Mouse (Mus musculus): Measurements from ENCODE around the gene Mcl1.
"Not testable (repeated sequence)": the region's sequence is repeated elsewhere in the genome, so short reads cannot be mapped to it uniquely, and the experiment has no call there.

Gene Mcl1

DNA sequence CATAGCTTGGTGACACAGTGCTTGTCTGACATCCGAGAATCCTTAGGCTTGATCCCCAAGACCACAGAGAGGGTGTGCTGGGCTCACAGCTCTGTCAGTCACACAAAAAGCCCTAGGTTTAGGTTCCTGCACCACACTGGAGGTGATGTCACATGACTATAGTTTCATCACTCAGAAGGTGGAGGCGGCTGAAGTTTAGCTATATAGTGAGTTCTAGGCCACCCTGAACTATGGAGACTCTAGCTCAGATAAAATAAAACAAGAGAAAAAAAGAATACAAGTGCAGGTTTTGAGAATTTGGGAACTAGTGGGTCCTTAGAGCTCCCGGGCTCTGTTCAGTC is 7.6 kb upstream of the Mcl1 start:
- no peak for DNase-seq

DNA sequence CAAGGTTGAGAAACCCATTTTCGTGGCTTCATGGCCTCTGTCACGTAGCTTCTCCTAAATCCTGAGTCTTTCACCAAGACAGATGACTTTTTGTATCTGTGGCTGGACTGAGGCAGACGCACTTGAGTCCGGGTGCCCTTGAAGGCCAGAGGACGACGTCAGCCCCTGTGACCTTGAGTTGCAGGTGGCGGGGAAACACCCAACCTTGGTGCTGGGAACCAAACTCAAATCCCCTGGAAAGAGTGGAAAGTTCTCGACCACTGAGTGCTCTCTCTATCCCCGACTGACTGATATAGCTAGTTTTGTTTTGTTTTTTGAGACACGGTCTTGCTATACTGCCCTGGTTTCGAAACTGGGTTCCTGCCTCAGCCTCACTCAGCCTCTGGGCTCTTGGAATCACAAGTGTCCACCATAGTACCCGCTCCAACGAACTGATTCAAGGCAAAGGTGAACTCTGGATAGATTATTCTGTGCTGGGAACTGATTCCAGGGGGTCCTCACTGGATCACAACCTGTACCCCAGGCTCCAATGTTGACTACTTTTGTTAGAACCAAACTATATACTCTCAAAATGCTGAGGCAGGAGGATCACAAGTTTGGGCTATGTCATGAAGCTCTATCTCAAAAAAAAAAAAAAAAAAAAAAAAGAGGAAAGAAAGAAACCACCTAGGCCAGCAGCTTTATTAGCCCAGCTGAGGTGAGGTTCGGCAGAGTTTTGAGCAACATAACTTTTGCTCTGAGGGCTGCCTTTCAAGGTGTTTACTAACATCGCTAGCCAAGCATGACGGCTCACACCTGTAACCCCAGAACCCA is 7.0 kb upstream of the Mcl1 start:
- DNase-seq = no peak

DNA sequence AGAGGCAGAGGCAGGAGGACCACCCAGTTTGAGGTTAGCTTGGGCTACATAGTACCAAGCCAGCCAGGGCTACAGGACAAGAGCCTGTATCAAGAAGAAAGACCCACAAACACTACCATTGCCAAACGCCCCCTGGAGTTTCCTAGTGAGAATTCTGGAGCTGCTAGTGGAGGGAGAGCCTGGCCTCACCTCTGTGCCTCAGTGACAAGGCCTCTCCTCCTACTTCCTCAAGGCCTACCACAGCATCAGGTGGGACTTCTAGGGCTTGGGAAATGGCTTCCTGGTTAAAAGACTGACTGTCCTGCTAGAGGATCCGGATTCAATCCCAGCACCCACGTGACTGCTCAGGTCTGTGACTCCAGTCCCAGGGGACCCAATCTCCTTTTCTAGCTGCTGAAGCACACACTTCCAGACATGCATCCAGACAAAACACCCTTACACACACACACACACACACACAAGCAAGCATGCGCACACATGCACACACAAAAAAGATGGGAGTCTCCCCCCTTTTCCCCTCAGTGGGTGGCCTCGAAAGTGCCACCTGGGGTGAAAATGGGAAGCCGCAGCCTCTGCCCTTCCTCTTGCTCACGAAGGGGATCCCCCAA is 6.3 kb upstream of the Mcl1 start:
- peak; percentile 59 to 71 for DNase-seq

DNA sequence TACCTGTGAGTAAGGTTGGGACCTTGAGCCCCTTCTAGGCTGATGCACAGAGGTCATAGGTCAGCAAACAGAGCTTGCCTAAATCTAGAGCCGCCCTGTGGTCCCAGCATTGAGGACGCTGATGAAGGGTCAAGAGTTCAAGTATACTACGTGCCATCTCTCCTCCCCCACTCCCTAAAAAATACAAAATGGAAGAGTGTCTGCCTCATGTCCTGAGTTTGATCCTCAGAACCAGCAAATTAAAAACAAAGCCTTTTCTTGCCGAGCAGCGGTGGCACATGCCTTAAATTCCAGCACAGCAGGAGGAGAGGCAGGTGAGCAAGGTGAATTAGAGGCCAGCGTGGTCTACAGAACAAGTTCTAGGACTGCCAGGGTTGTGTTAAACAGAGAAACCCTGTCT is 5.7 kb upstream of the Mcl1 start:
- no peak for DNase-seq

- DNase-seq = no peak
These were observed 5.0 kb upstream of the Mcl1 start for GRCm38 (mm10) chr3:95653473-95654034.

- not testable (repeated sequence) for DNase-seq
These were observed 4.2 kb upstream of the Mcl1 start for GRCm38 (mm10) chr3:95654371-95654770.

DNA sequence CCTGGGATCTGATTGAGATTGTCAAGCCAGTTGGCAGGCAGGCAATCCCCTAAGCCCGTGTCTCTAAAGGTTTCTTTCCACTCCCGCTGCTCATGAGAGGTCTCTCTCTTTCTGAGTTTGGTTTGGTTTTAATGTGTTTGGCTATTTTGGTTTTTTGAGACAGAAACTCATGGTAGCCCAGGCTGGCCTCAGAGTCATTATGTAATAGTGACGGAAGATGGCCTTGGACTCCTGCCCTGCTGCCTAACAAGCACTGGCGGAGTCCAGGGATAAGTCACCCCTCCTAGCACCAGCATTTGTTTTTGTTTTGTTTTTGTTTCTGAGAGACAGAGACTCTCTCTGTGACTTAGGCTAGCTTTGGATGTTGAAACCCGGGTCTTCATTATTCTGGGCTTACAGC is 3.2 kb upstream of the Mcl1 start:
- no peak for DNase-seq

DNA sequence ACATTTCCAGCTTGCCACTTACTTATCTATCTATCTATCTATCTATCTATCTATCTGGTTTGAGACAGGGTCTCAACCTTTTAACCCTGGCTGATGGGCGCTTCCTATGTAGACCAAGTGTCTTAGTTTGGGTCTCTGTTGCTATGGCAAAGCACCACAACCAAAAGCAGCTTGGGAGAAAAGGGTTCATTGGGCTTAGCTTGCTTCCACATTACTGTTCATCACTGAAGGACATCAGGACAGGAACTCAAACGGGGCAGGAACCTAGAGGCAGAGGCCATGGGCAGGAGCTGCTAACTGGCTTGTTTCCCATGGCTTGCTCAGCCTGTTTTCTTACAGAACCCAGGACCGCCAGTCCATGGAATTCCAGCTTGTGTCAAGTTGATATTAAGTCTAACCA is 1.5 kb upstream of the Mcl1 start:
- DNase-seq = no peak

- no peak for DNase-seq
These were observed 877 bp upstream of the Mcl1 start for GRCm38 (mm10) chr3:95657711-95658110.

DNA sequence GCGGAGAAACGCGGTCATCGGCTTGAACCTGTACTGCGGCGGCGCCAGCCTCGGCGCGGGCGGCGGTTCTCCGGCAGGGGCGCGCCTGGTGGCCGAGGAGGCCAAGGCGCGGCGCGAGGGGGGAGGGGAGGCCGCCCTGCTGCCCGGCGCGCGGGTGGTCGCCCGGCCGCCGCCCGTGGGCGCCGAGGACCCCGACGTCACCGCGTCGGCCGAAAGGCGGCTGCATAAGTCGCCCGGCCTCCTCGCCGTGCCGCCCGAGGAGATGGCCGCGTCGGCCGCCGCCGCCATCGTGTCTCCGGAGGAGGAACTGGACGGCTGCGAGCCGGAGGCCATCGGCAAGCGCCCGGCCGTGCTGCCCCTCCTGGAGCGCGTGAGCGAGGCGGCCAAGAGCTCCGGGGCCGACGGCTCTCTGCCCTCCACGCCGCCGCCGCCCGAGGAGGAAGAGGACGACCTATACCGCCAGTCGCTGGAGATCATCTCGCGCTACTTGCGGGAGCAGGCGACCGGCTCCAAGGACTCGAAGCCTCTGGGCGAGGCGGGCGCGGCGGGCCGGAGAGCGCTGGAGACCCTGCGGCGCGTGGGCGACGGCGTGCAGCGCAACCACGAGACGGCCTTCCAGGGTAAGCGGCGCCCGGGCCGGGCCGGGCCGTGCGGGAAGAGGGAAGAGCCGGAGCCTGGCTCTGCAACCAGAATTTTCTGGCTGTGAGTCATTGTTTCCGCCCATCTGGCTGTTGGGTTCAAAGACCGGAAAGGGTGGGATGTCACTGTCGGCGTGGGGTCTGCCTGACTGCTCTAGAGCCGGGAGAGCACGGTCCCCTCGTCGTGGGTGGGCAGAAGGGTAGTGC is 502 bp downstream of the Mcl1 start:
- peak; percentile 64 to 70 for DNase-seq

- DNase-seq = no peak
These were observed 1.4 kb downstream of the Mcl1 start for GRCm38 (mm10) chr3:95659948-95660347.

DNA sequence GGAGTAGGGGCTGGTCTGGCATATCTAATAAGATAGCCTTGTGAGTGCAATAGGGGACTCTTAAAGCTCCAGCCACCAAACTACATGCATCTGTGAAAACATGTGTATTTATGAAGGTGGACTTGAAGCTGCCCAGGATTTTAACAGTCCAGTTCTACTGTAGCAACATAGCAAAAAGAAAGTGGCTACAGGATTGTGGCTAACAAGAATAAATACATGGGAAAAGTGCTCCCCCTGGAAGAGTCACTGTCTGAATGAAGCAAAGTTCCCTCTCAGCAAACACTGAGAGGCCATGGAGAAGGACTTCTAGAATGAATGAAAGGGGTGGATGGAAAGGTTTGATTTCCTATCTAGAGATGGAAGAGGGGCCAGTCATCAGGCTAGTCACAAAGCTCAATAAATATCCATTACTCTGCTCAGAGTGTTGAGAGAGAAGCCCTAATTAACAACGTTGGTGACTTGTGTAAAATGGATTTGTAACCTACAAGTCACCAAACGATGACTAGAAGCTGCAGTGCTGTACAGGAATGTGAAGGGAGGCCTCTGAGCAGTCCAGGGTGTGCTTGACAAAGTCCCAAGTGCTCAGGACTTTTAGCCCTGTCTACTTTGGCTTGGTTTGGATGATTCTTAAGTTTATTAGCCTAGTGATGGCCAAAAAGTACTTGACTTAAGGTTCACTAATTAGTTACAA is 2.3 kb downstream of the Mcl1 start:
- no peak for DNase-seq

- no peak for DNase-seq
These were observed 3.5 kb downstream of the Mcl1 start for GRCm38 (mm10) chr3:95661945-95662715.

DNA sequence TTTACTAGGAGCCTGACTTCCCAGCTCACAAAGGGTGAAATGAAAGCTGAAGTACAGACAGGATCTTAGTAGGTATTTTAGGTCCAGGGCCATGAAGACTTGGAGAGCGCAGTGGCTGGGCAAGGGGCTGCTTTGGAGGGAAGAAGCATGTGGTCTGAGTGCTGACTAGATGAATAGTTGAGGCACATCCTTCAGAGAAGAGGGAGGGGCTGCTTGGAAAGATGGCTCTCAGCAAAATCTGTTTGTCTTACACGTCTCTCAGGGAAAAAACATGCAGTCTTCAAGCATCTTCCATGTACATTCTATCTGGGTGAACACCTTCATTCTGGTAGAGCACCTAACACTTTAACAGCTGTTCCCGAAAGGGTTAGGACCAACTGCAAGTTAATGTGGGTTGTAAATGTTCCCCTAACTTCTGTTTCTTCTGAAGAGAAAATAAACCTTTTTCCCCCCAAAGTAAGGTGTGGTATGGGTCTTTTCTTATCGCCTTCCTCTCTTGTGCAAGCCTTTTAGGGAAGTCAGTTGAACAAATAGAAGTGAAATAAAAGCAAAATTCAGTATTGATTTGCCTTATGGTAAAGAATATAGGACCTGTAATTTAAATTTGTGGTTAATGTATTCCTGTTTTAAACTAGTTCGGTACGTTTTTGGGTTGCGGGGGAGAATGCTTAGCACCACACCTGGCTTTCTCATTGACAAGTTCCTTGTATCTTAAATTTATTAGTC is 4.3 kb downstream of the Mcl1 start:
- no peak for DNase-seq

DNA sequence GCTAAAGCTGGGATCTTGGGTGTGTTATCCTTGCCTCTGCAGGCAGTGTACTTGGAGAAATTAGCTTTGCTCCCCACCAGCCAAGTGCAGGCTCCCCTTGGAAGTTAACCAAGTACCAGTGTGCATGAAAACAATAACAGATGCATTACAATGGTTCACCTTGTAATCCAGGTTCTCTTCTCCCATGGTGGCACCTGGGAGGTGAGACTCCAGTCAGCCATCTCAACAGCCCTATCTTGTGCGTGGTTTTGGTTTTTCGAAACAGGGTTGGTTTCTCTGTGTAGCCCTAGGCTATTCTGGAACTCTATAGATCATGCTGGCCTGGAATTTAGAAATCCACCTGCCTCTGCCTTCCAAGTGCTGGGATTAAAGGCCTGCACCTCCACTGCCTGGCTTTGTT is 4.9 kb downstream of the Mcl1 start:
- no peak for DNase-seq

GRCm38 (mm10) chr3:95663969-95664608 is 5.5 kb downstream of the Mcl1 start:
- no peak for DNase-seq

DNA sequence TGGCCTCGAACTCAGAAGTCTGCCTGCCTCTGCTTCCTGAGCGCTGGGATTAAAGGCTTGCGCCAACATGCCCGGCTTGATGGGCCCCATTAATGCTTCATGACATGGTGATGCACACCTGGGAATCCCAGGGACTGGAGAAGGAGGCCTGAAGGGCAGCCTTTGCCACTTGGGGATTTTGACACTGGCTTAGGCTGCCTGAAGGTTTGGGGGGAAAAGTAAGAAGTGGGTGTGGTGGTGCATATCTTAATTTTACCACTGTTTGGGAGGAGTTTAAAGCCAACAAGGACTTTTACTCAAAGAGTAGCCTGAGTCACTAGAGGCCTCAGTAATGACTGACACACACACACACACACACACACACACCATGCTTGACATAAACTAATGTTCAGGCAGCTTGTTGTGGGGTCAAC is 6.4 kb downstream of the Mcl1 start:
- DNase-seq = no peak

DNA sequence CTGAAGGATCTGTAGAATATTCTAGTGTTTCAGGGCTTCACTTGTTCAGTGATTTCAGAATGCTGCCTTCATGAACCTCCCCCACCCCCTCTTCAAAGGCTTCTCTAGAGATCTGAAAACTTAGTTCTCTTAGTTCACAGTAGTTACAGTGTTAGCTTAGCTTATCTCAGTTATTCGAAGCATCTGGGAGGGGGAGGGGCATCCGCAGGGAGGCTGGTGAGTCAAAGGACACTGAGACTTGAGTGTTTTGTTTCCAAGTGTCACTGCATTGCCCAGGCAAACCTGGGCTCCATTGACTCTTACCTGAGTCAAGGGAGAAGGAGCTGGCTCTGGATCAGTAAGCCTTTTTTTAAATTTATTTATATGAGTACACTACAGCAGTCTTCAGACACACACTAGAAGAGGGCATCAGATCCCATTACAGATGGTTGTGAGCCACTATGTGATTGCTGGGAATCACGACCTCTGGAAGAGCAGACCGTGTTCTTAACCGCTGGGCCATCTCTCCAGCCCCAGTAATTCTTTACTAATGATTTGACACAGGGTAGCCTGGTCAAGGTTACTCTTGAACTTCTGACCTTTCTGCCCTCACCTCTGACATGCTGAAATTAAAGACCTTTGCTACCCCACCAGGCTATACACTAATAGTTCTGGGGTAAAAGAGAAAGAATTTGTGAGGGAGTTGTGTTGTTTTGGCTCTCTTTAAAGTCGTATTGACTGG is 7.7 kb downstream of the Mcl1 start:
- no peak for DNase-seq

DNA sequence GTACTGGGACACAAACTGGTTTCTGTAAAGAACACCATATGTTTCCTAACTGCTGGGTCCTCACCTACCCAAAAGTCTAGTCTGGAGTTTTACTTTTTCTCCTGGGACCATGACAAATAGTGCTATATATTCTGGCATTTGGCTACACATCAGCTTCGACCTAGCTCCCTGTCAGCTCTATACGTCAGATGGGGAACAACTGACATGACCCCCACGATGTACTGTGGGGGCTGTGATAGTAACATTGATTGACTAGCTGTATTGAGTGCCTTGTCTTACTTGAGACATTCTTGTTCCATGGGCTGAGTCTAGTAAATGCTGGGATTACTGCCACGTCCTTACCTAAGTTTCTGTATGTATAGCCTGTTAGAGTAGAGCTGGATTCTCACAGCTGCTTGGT is 8.9 kb downstream of the Mcl1 start:
- DNase-seq = no peak

- no peak for DNase-seq
These were observed 9.4 kb downstream of the Mcl1 start for GRCm38 (mm10) chr3:95668026-95668425.

Data from spleen, adult 18-20 months (tissue).